Mouse (Mus musculus) mammary gland, adult 2 months (tissue): Measurements from ENCODE around the gene Sephs1. TPM values are rescaled to one million over a fixed set of nuclear protein-coding genes. Genes with fewer than 3 reads are reported as not detected.

Source experiments
- polyA plus RNA-seq: library from polyadenylated mRNA; depleted of rRNA; stranded (reverse); fragments of >200 nt; gene quantifications from 2 replicates; pipeline ENCODE4 v1.2.3, GENCODE M21; 2012; ENCODE audit warnings: low replicate concordance; rRNA removed

Sephs1 gene
- 15.1 and 19.0 TPM in 2 replicates for polyA plus RNA-seq

DNA sequence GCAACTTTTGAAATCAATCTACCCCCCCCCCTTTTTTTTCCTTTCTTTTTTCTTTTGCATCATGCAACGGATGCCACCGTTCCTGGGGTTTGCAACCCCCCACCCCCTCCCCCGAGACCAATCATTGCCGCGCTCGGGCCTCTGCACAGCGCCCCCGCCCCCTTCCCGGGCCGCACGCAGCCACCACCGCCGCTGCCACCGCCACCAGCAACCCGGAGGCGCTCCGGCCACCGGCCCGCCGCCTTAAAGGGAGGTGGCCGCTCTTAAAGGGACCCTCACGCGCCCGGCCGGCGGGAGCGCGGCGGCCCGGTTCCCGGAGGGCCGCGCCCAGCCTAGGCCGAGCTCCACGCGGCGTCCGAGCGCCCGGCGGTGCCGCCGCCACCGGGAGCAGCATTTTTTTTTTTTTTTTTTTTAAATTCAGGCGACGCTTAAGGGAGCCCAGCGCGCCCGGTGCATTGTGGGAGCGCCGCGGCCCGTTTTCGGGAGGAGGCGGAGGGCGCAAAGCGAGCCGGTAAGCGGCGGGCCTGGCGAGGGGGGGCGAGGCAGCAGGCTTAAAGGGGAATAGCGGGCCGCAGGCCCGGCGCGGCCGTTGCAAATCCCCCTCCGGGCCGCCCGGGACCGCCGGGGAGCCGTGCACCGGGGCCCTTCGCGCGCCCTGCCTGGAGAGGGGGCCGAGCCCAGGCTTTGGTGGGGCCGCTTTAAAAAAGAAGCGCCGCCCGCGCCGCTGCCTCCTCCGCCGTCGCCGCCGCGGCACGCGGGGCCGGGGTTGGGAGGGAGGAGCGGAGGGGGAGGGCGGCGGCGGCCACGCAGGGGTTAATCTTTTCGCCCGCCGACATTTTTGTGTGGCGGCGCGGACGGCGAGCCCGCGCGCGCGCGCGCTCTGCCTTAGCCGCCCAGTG, at the start of gene Sephs1:
Sephs1 (plus strand) TSS at position 215 of the 899 bp plus-strand sequence.

DNA sequence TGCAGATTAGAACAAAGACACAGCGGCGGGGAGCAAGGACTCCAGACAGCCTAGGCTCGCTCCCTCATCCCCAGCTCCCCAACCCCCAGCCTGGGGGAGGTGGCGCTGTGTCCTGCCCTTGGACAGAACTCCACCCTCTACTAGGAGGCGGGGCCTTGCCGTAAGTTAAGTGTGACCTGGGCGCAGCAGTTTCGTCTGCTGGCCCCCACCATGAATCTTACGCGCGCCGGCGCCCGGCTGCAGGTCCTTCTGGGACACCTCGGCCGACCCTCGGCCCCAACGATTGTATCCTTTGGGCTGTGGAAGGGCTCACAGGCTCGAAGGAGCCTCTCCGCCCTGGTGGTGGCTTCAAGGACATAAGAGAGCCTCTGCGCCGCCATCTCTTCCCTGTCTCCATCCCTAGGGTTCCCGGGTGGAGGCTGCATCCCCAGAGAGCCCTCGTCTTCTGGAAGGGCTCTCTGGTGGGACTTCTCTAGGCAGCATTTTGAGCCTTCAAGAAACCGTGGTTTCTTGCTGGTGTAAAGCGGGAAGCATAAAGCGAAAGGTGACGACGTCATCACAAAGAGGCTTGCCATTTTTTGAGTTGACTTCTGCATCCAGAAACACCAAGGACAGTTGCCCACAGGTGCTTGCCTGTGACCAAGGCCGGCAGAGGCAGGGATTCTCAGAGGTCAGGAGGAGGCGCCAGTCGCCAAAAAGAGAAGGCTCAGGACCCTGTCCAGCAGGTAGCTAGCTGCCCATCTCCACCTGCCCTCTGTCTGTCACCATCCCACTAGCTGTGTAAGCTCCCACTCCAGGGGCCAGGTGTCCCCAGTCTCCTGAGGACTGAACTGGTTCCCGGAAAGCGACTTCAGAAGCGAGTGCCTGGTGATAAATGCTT, 37.7 kb downstream of the Sephs1 start, which contains the start of gene Phyh:
Phyh (plus strand) TSS at position 160 of the 880 bp plus-strand sequence.

Other genes starting within 250 kb of the Sephs1 start
- gene Prpf18, start 229.5 kb upstream of the Sephs1 start, polyA plus RNA-seq: 5.0 and 13.0 TPM in 2 replicates
- 1.6 and 1.9 TPM in 2 replicates for gene Bend7, start 163.7 kb upstream of the Sephs1 start, polyA plus RNA-seq
- 79.0 and 237 TPM in 2 replicates for gene Phyh, start 37.5 kb downstream of the Sephs1 start, polyA plus RNA-seq
- not detected in 2 replicates for gene Ucma, start 94.6 kb downstream of the Sephs1 start, polyA plus RNA-seq
- 0.79 and 1.7 TPM in 2 replicates for gene Mcm10, start 131.2 kb downstream of the Sephs1 start, polyA plus RNA-seq
- 3.6 and 5.7 TPM in 2 replicates for gene Optn, start 182.5 kb downstream of the Sephs1 start, polyA plus RNA-seq